Mouse (Mus musculus) layer of hippocampus, postnatal 36 days (tissue): Measurements from ENCODE around the gene Slc31a2. TPM values are rescaled to one million over a fixed set of nuclear protein-coding genes. Genes with fewer than 3 reads are reported as not detected.
"Not testable (repeated sequence)": the region's sequence is repeated elsewhere in the genome, so short reads cannot be mapped to it uniquely, and the experiment has no call there.

Experiments
- DNase-seq, 2 experiments: peaks; one replicate each; pipeline ENCODE4 v3.0.0; 2022
- total RNA-seq, 2 experiments: library from RNA; stranded (reverse); gene quantifications; 2 replicates each; pipeline ENCODE4 v1.2.3; 2021

The Slc31a2 gene
- total RNA-seq: 10 to 100 TPM in 1 of 2 experiments, 1 to 10 TPM in 1; 9.3 to 10.5 TPM

- no peak for DNase-seq
These were observed at the start of gene Slc31a2 for GRCm38 (mm10) chr4:62262276-62262675. Slc31a2 (plus strand) TSS chr4:62262562.

GRCm38 (mm10) chr4:62213490-62213889, 48.9 kb upstream of the Slc31a2 start:
- no peak for DNase-seq

DNA sequence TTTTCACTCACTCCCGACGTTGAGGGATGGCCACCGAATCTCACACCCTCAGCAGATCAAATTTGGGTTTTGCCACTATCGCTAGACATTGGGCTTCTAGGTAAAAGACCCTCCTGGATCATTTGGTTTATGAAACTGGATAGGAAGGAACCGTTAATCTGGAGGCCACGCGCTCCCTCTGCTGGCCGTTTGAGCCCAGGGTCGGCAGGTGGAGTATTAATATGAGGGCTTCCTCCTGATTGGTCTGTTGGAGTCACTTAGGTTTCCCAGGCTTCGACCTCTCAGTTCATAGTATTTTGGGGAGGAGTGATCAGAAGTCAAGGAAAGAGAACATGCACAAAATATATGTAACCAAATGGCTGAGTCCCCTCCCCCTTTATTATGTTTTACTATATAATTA, 34.0 kb upstream of the Slc31a2 start:
- peak; percentile 54 to 55 for DNase-seq

GRCm38 (mm10) chr4:62229448-62229847, 32.9 kb upstream of the Slc31a2 start:
- DNase-seq: no peak

DNA sequence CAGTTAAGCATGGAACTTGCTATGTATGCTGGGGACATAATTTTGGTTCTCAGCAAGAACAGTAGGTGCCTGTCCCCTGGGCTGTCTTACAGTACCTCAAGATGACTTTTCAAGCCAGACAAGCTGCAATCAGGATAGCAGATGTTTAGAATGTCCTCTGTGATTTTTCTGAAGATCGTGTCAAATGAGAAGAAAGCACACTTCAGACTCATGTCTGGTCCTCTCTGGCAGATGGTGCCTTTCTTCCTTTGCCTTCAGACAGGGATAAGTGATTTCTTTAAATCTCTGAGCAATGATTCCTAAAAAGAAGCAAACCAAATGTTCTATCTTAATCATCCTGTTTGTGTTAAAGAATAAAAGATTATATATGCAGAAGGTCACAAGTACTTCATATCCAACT, 32.2 kb upstream of the Slc31a2 start:
- DNase-seq: no peak

DNA sequence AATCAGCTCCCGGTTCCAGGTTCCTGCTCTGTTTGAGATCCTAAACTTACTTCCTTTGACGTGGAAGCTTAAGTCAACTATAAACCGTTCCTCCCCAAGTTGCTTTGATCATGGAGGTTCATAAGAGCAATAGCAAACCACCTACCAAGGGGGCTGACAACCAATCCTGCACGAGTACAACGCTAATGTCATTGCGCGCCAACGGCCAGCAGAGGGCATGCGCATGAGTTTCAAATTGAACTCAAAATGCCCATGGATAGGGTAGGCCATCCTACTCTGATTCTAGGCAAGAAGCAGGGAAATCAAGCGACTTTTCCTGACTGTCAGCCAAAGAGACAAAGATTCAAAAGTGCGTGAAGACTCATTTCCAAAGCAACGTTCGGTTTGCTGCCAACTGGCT, 31.6 kb upstream of the Slc31a2 start, which contains the start of gene Zfp37:
TSS of gene Zfp37 (minus strand) at position 279 of the 400 bp plus-strand sequence.
- DNase-seq: no peak

DNA sequence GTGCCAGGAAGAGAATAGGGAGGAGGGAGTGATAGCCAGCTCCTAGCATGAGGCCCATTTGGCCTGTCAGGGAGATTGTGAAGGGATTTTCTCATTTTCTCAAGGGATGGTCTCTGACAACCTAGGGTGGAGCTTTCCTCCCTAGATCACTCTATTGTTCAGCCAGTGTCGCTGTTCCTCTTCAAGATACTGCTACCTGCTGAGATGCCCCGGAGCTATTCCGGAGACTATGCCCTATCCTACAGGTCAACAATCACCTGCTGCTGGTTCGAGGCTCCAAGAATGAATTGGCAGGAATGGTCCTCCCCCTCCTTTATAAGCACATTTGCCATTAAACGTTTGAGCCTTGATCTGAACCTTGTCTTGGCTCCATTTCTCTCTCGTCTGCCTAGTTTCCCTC, 21.8 kb upstream of the Slc31a2 start:
- no peak for DNase-seq

- no peak for DNase-seq
These were observed 14.0 kb upstream of the Slc31a2 start for GRCm38 (mm10) chr4:62248328-62248727.

GRCm38 (mm10) chr4:62250896-62251544, 11.3 kb upstream of the Slc31a2 start:
- no peak for DNase-seq

- no peak for DNase-seq
These were observed 10.6 kb upstream of the Slc31a2 start for GRCm38 (mm10) chr4:62251776-62252175.

DNA sequence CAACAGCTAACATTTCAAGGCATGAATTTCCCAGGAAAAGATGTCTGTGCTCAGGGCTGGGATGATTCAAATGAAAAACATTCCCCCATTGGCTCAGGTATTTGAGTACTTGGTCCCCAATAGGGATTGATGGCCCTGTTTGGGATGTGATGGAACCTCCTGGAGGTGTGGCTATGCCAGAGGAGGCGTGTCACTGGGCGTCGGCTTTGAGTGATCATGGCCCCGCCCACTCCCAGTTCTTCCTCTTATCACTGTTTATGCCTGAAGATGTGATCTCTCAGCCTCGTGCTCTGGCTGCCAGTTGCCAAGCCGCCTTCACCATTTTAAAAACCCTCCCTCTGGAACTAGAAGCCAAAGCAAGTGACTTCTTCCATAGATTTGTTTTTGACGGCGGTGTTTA, 7.8 kb upstream of the Slc31a2 start:
- DNase-seq: no peak

GRCm38 (mm10) chr4:62256931-62257330, 5.4 kb upstream of the Slc31a2 start:
- DNase-seq: no peak

- no peak for DNase-seq
These were observed 927 bp downstream of the Slc31a2 start for GRCm38 (mm10) chr4:62263133-62263844.

- DNase-seq: no peak
These were observed 2.9 kb downstream of the Slc31a2 start for GRCm38 (mm10) chr4:62265154-62265836.

DNA sequence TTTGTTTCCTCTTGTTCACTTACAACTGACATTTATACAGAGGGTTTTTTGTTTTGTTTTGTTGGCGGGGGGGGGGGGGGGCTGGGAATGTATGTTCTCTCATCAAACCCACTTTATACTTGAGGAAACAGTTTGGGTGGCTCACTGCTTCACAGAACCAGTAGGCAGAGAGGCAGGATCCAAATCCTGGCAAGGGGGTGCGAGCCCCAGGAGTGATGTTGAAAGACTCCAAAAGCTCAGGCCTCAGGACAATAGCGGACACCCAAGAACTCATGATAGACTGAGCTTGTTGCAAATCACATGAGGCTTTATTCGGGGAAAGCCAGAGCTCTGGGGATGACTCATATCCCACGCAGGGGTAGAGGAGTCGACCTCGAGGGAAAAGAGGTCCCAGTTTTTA, 3.7 kb downstream of the Slc31a2 start:
- DNase-seq: not testable (repeated sequence)

GRCm38 (mm10) chr4:62267101-62267500, 4.7 kb downstream of the Slc31a2 start:
- no peak for DNase-seq

DNA sequence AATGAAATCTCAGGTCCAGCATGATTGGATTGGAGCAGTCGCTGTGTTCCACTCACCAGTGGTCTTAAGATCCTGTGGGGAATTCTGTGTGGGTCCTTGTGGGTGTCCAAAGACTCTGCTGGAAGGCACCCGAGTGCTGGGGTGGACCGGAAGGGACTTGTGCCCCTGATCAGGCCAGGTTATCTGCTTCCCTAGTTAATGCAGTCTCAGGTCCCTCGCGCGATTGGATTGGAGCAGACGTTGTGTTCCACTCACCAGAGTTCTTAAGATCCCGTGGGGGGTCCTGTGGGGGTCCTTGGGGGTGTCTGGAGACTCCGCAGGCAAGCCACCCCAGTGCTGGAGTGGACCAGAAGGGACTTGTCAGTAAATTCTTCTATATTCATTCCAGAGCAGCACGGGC, 10.3 kb downstream of the Slc31a2 start:
- no peak for DNase-seq

DNA sequence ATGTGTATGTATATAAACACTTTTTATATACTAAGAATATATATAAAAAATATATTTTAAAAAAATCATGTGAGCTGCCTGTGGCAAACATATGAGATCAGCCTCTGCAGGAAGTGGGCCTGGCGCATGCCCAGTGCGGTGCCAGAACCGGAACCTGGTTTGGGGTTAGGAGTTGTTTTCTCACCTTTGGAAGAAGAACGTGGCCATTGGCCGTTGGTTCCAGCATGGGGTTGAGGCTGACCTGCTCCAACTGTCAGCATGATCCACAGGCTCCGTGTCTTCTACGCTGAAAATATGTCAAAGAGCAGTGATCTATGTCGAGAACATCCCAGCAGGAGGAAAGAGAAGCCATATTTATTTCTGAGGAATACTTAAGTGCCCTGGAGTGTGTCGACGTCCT, 11.6 kb downstream of the Slc31a2 start:
- no peak for DNase-seq

- peak in 1 of 2 experiments; percentile 51 for DNase-seq
These were observed 12.6 kb downstream of the Slc31a2 start for GRCm38 (mm10) chr4:62274841-62275536.

- DNase-seq: no peak
These were observed 14.3 kb downstream of the Slc31a2 start for GRCm38 (mm10) chr4:62276642-62277041.

DNA sequence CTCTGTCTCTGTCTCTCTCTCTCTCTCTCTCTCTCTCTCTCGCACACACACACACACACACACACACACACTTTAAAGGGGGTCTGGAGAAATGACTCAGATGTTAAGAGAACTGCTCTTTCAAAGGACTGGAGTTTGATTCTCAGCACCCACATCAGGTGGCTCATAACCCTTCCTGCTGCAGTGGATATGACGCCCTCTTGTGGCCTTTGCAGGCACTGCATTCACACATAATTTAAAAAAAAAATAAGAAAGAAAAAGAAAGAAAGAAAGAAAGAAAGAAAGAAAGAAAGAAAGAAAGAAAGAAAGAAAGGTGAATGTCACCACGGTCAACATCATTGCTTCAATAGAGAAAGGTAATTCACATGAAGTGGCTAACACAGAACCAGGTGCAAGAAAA, 14.9 kb downstream of the Slc31a2 start:
- DNase-seq: no peak

DNA sequence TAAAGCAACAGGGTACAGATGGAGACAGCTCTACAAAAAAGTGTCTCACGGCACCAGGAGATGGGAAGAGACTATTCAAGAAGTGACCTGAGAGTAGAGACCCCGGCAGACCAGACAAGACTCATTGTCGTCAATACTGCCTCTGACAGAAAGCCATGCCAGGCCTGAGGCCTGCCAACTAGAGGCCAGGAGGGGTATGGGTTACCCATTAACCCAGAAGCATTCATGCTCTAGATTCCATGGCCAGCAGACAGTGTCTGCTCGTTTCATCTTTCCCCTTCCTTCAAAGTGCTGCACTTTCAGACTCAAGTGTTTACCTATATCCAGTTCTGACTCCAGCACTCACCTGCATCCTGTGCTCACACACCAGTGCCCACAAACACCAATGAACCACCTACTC, 15.7 kb downstream of the Slc31a2 start:
- no peak for DNase-seq

DNA sequence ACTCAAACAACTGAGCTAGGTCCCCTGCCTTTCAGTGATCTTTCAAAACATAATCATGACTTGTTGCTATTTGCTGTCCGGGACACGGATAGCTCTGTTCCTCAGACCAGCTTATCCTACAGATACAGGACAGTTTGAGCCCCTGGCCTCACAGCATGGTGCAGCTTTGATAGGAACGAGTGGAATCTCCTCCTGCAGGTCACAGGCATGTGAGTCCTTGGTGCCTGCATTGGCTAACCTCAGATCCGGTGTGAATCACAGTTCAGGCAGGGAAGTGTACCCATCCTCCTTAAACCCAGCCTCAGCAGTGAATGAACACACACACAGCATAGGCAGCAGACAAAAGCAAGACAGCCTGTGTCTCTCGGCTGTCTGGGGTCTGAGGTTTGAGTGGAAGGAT, 19.0 kb downstream of the Slc31a2 start:
- DNase-seq: no peak
